8 mouse cellular contexts compared by ENCODE assay signal in genomic region chr5:132229644-132230357, GRCm38 (mm10).
DNase-seq lines count a peak whose midpoint lies in the region; ATAC-seq and TF ChIP-seq lines count a peak whose summit lies in the region.

No protein-coding gene starts in this region.

- DNase-seq in cerebellum, adult 2 months: peak; percentile 58 to 68
- DNase-seq in neural tube, embryonic 11.5 days (ENCODE audit: low spot score): peak; percentile 53
- DNase-seq in spleen, postnatal 10 days (ENCODE audit: low spot score in 2 of 2): no peak

- H3K9me3 ChIP-seq in embryonic facial prominence, embryonic 15.5 days (replicated peaks): no peaks in the 10 kb centered on the region
- H3K9me3 ChIP-seq in heart, embryonic 12.5 days (replicated peaks): no peaks in the 10 kb centered on the region; the same call in 1 of the 2 replicates
- H3K9me3 ChIP-seq in kidney, embryonic 16.5 days (ENCODE audit: low read length): peaks cover 4% of the 10 kb centered on the region; the same call in 1 of the 2 replicates
- no peaks in the 10 kb centered on the region for H3K9me3 ChIP-seq in limb, embryonic 13.5 days
- 0 out of 2 replicates have a peak, but pooled peaks cover 3% of the 10 kb centered on the region for H3K9me3 ChIP-seq in neural tube, embryonic 11.5 days (ENCODE audit: control insufficient read depth, low read length)

- H3K36me3 ChIP-seq in embryonic facial prominence, embryonic 15.5 days: no peaks in the 10 kb centered on the region
- 0 out of 2 replicates have a peak, but pooled peaks cover 3% of the 10 kb centered on the region for H3K36me3 ChIP-seq in heart, embryonic 12.5 days
- H3K36me3 ChIP-seq in kidney, embryonic 16.5 days (ENCODE audit: insufficient read depth, low read length): no peaks in the 10 kb centered on the region
- H3K36me3 ChIP-seq in limb, embryonic 13.5 days: peaks cover 6% of the 10 kb centered on the region
- no peaks in the 10 kb centered on the region for H3K36me3 ChIP-seq in neural tube, embryonic 11.5 days (ENCODE audit: control insufficient read depth, insufficient read depth, low read length)

- no peak for TF ChIP-seq POLR2A in cerebellum, adult 2 months (IDR thresholded peaks at IDR 0.05; ENCODE audit: borderline replicate concordance, insufficient read depth, low read length)

- 21% methylated on average over 8 of the region's 8 CpGs for WGBS in cerebellum, adult 2 months
- 27% methylated on average over 8 of the region's 8 CpGs for WGBS in embryonic facial prominence, embryonic 15.5 days
- 9% methylated on average over 8 of the region's 8 CpGs for WGBS in heart, embryonic 12.5 days
- WGBS in kidney, embryonic 16.5 days: 17% methylated on average over 8 of the region's 8 CpGs
- WGBS in limb, embryonic 13.5 days: 27% methylated on average over 8 of the region's 8 CpGs
- WGBS in neural tube, embryonic 11.5 days: 35% methylated on average over 8 of the region's 8 CpGs

- no peak for TF ChIP-seq CTCF in cerebellum, adult 2 months (IDR thresholded peaks at IDR 0.05; ENCODE audit: borderline replicate concordance, insufficient read depth, low read depth, low read length)

- no peak overlapping the region for H3K4me2 ChIP-seq in embryonic facial prominence, embryonic 15.5 days (replicated peaks)
- H3K4me2 ChIP-seq in heart, embryonic 12.5 days: peak overlapping the region; percentile 40
- no peak overlapping the region for H3K4me2 ChIP-seq in kidney, embryonic 16.5 days (replicated peaks; ENCODE audit: low read depth, low read length)
- peak overlapping the region; percentile 17 for H3K4me2 ChIP-seq in limb, embryonic 13.5 days (replicated peaks)
- H3K4me2 ChIP-seq in neural tube, embryonic 11.5 days (ENCODE audit: low read depth): no peak overlapping the region

- H3K27me3 ChIP-seq in cerebellum, adult 2 months (ENCODE audit: control insufficient read depth, insufficient read depth, low read length): no peaks in the 10 kb centered on the region
- no peaks in the 10 kb centered on the region for H3K27me3 ChIP-seq in embryonic facial prominence, embryonic 15.5 days
- peaks cover 15% of the 10 kb centered on the region for H3K27me3 ChIP-seq in heart, embryonic 12.5 days (replicated peaks)
- no peaks in the 10 kb centered on the region for H3K27me3 ChIP-seq in kidney, embryonic 16.5 days (ENCODE audit: insufficient read depth, low read length)
- no peaks in the 10 kb centered on the region for H3K27me3 ChIP-seq in limb, embryonic 13.5 days
- no peaks in the 10 kb centered on the region for H3K27me3 ChIP-seq in neural tube, embryonic 11.5 days (ENCODE audit: control insufficient read depth, insufficient read depth, low read length)

- ATAC-seq in embryonic facial prominence, embryonic 15.5 days (ENCODE audit: insufficient number of reproducible peaks, low FRiP score, low TSS enrichment, low read depth): peak; percentile 65; the same call in 1 of the 2 replicates
- ATAC-seq in heart, embryonic 12.5 days (ENCODE audit: insufficient number of reproducible peaks, low FRiP score): peak; percentile 85
- ATAC-seq in kidney, embryonic 16.5 days (ENCODE audit: low FRiP score, low TSS enrichment): peak; percentile 77; the same call in 1 of the 2 replicates
- ATAC-seq in limb, embryonic 13.5 days (ENCODE audit: low FRiP score, low read depth): no peak
- no peak; the same call in 1 of the 2 replicates for ATAC-seq in neural tube, embryonic 11.5 days (ENCODE audit: insufficient read depth, low FRiP score, low TSS enrichment)
- ATAC-seq in monocyte, adult 5-6 weeks (replicated peaks; ENCODE audit: insufficient number of reproducible peaks, low FRiP score, low TSS enrichment, poor library complexity, severe bottlenecking): no peak

- H3K4me1 ChIP-seq in cerebellum, adult 2 months (ENCODE audit: control insufficient read depth, insufficient read depth, low read length): peaks cover 9% of the 10 kb centered on the region
- H3K4me1 ChIP-seq in embryonic facial prominence, embryonic 15.5 days: peaks cover 19% of the 10 kb centered on the region
- H3K4me1 ChIP-seq in heart, embryonic 12.5 days (replicated peaks): peaks cover 25% of the 10 kb centered on the region
- peaks cover 24% of the 10 kb centered on the region for H3K4me1 ChIP-seq in kidney, embryonic 16.5 days (ENCODE audit: insufficient read depth, low read length)
- H3K4me1 ChIP-seq in limb, embryonic 13.5 days: peaks cover 20% of the 10 kb centered on the region
- H3K4me1 ChIP-seq in neural tube, embryonic 11.5 days (ENCODE audit: control insufficient read depth, insufficient read depth, low read length): peaks cover 22% of the 10 kb centered on the region

- H3K9ac ChIP-seq in embryonic facial prominence, embryonic 15.5 days: no peak overlapping the region
- H3K9ac ChIP-seq in heart, embryonic 12.5 days: no peak overlapping the region
- H3K9ac ChIP-seq in kidney, embryonic 16.5 days (replicated peaks; ENCODE audit: low read length): no peak overlapping the region
- H3K9ac ChIP-seq in limb, embryonic 13.5 days: no peak overlapping the region
- H3K9ac ChIP-seq in neural tube, embryonic 11.5 days (ENCODE audit: low read length): no peak overlapping the region

- H3K4me3 ChIP-seq in cerebellum, adult 2 months (replicated peaks; ENCODE audit: insufficient read depth, low read depth, low read length): no peak overlapping the region
- H3K4me3 ChIP-seq in embryonic facial prominence, embryonic 15.5 days (replicated peaks): no peak overlapping the region
- no peak overlapping the region for H3K4me3 ChIP-seq in heart, embryonic 12.5 days
- H3K4me3 ChIP-seq in kidney, embryonic 16.5 days (ENCODE audit: low read length): no peak overlapping the region
- no peak overlapping the region for H3K4me3 ChIP-seq in limb, embryonic 13.5 days
- no peak overlapping the region for H3K4me3 ChIP-seq in neural tube, embryonic 11.5 days (ENCODE audit: low read depth, low read length)

- H3K27ac ChIP-seq in cerebellum, adult 2 months (ENCODE audit: insufficient read depth, low read length): no peak overlapping the region
- 0 out of 2 replicates have a peak overlapping the region, but pooled peaks have one; percentile 39 for H3K27ac ChIP-seq in embryonic facial prominence, embryonic 15.5 days (replicated peaks)
- peak overlapping the region; percentile 42 for H3K27ac ChIP-seq in heart, embryonic 12.5 days (ENCODE audit: poor library complexity, severe bottlenecking)
- H3K27ac ChIP-seq in kidney, embryonic 16.5 days (ENCODE audit: low read length): no peak overlapping the region
- peak overlapping the region; percentile 44; the same call in 1 of the 2 replicates for H3K27ac ChIP-seq in limb, embryonic 13.5 days
- H3K27ac ChIP-seq in neural tube, embryonic 11.5 days (ENCODE audit: low read depth, low read length): no peak overlapping the region

Comparison
In these comparisons a context has a peak if more than half of its experiments do, and no peak if none do; other contexts are left out.
1. DNase-seq: peak in cerebellum, adult 2 months (2 of 2) and neural tube, embryonic 11.5 days (single experiment); none in spleen, postnatal 10 days (0 of 2).
2. H3K27ac ChIP-seq: peak in embryonic facial prominence, embryonic 15.5 days (single experiment), heart, embryonic 12.5 days (single experiment) and limb, embryonic 13.5 days (single experiment); none in cerebellum, adult 2 months (single experiment), kidney, embryonic 16.5 days (single experiment) and neural tube, embryonic 11.5 days (single experiment).
3. ATAC-seq: peak in embryonic facial prominence, embryonic 15.5 days (single experiment), heart, embryonic 12.5 days (single experiment) and kidney, embryonic 16.5 days (single experiment); none in limb, embryonic 13.5 days (single experiment), neural tube, embryonic 11.5 days (single experiment) and monocyte, adult 5-6 weeks (single experiment).
4. H3K4me2 ChIP-seq: peak in heart, embryonic 12.5 days (single experiment) and limb, embryonic 13.5 days (single experiment); none in embryonic facial prominence, embryonic 15.5 days (single experiment), kidney, embryonic 16.5 days (single experiment) and neural tube, embryonic 11.5 days (single experiment).